Mouse (Mus musculus) C2C12 (cell line): ENCODE measurements around the gene Foxp2.

ENCODE experiments used
- CTCF ChIP-seq: IDR thresholded peaks from one replicate; pipeline ENCODE4 v1.5.1; 2011; ENCODE audit not compliant: control insufficient read depth, insufficient read depth, insufficient read length
- MAX ChIP-seq: IDR thresholded peaks from one replicate; pipeline ENCODE4 v1.6.1; 2011; ENCODE audit warnings: mild to moderate bottlenecking, control low read depth
- USF1 ChIP-seq: IDR thresholded peaks from one replicate; pipeline ENCODE4 v1.6.1; 2011; ENCODE audit warnings: low read depth, mild to moderate bottlenecking, control low read depth, moderate library complexity

- TF ChIP-seq CTCF: no peak
- no peak for TF ChIP-seq USF1
- TF ChIP-seq MAX: no peak
These were observed 262.4 kb downstream of the Foxp2 start for GRCm38 (mm10) chr6:15163508-15164053.
